Mouse (Mus musculus) mouse trophoblast stem cell (cell line): ENCODE measurements around the gene Ccnt1.

Experiments used
- in situ Hi-C, 2 experiments: fragments of 300-500 bp; cut with MseI, MboI; formaldehyde crosslinking; loops; 2 replicates in 1 of 2; 3 replicates in 1 of 2; pipeline ENCODE4 v1.15.1; 2025

The Ccnt1 gene

DNA sequence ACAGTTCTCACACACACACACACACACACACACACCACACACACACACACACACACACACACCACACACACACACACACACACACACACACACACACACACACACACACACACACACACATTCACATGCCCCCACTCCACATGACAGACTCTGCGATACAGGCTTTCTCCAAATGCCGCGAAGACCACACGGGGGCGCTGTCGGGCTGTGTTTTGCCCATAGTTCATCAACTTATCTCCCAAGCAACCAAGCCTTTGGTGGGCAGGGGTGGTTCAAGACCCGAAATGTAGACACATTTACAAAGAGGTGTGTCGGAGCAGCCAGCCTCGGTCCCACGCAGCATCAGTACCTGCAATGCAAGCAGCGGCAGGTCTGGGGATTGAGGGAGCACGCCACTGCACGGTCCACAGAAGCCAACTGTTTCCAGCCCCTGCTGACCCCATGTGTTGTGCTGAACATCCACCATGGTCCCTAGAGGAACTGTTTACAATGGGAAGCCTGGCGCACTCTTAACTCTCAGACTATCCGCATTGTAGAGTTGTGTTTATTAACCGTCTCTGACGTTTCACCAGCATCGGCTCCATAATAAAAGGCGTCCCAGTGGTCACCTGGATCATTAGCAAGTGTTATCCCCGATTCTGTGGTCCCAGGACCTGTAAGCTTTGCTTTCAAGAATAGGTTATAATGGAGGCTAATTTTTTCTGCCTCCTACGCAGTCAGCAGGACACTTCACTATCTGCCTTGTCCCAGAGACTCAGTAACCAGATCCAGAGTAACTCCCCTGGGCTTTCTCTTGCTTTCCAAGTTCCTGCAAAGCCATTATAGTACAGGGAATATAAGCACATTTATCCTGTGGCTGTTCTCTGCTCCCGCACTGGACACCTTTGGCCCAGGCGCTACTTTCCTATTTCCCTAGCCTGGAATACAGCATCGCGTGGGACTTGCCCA is 60.0 kb downstream of the Ccnt1 start:
- in situ Hi-C loops: no loop called here

DNA sequence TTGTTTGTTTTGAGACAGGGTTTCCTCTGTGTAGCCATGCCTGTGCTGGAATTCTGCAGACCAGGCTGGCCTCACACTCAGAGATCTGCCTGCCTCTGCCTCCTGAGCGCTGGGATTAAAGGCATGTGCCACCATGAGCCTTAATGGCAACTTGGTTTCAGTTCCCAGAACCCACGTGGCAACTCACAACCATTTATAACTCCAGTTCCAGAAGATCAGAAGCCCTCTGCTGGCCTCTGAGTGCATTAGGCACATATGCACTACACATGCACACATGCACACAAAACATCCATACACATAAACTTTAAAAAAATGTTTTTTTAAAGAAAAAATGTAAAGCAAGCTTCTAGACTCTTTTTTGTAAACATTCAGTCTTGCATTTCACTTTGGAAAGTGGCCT is 61.3 kb downstream of the Ccnt1 start:
- in situ Hi-C loops: no loop called here

DNA sequence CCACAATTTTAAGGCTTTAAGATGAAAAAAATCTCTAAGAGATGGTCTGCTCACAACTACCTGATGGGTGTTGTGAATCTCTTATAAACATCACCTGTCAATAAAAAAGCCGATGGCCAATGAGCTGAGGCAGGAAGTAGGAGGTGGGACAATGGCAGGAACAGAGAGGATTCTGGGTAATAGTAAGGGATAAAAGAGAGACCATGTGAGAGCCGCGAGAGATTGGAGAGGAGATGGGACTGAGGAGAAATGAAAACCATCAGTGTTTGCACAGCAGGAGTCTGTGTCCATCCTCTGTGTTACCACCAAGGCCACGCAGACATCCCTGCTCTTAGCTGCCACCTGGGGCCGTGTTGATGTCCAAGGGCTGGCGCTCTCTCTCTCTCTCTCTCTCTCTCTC is 63.4 kb downstream of the Ccnt1 start:
- in situ Hi-C loops: no loop called here

DNA sequence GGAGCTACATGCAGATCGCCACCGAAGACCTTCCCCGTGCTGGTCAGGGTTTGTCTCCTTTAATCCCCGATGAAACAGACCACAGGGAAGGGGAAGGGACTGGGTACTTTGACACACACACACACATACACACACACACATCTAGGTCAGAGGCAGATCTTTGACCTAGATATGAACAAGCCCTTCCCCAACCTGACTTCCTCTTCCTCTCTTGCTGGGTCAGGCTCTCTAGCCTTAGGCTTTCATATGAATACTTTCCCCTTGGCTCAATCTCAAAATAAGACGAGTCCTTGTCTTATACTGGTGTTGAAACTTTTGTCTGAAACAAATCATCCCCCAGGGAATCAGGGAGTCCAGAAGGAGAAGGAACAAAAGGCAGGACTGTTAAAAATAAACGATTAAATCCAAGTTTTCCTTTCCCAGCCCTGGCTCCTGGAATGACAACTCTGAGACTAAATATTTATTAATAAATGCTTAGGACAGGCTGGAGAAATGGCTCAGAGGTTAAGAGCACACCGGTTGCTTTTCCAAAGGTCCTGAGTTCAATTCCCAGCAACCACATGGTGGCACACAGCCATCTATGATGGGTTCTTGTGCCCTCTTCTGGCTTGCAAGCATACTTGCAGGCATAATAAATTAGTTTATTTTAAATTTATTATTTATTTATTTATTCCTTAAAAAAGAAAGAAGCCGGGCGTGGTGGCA is 64.3 kb downstream of the Ccnt1 start:
- in situ Hi-C loops: no loop called here

- in situ Hi-C loops: no loop called here
These were observed 66.2 kb downstream of the Ccnt1 start for GRCm38 (mm10) chr15:98504514-98504913.

- in situ Hi-C loops: no loop called here
These were observed 67.4 kb downstream of the Ccnt1 start for GRCm38 (mm10) chr15:98503317-98503716.

- in situ Hi-C loops: no loop called here
These were observed 73.1 kb downstream of the Ccnt1 start for GRCm38 (mm10) chr15:98497631-98498030.

DNA sequence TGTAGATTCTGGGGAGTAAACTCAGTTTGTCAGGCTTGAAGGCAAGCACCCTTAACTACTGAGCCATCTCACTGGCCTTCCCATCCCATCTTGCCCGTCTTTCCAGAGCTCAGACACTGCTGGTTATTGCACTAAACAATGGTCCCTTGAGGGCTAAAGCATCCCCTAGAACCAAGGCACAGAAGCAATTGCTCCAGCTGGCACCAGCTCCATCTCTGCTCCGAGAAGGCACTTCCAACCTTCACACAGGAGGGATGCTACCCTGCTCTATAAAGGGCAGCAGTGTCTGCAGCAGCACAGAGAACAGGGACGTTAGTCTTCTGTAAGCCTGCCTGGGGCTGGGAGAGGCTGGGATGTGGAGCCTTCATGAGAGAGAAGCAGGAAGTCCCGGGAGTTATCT is 78.6 kb downstream of the Ccnt1 start, which contains the start of gene Olfr279:
Gene Olfr279 (plus strand): TSS at position 301 of the 400 bp plus-strand sequence.
- in situ Hi-C loops: no loop called here

- in situ Hi-C loops: no loop called here
These were observed 79.4 kb downstream of the Ccnt1 start for GRCm38 (mm10) chr15:98491332-98491731.
